Mouse (Mus musculus) activated CD4-positive, CD25-positive, alpha-beta regulatory T cell, adult 9 weeks (primary cell): Measurements from ENCODE around the gene Cysltr2. TPM values are rescaled to one million over a fixed set of nuclear protein-coding genes. Genes with fewer than 3 reads are reported as not detected.

ENCODE experiments used
- polyA plus RNA-seq: library from polyadenylated mRNA; unstranded; fragments of 100-300 nt; shearing (Covaris generic); gene quantifications from one replicate; pipeline ENCODE4 v1.2.1, GENCODE M21; 2017

Cysltr2 gene
- polyA plus RNA-seq: 28.4 TPM

GRCm38 (mm10) chr14:73048937-73049336, at the start of gene Cysltr2:
Gene Cysltr2 (minus strand): TSS chr14:73049114.

Other genes with a start within 250 kb of the Cysltr2 start
- 78.9 TPM for gene Rcbtb2, start 73.9 kb upstream of the Cysltr2 start, polyA plus RNA-seq
- gene Lpar6, start 188.8 kb upstream of the Cysltr2 start, polyA plus RNA-seq: 25.3 TPM